Mouse (Mus musculus): ENCODE data around the gene Cfd. TPM values are rescaled to one million over a fixed set of nuclear protein-coding genes. Genes with fewer than 3 reads are reported as not detected.

Gene Cfd
- polyA plus RNA-seq, 1 experiment from 2014 or later: not detected

- H3K4me2 ChIP-seq (replicated peaks; ENCODE audit: low read depth): peak within 1 kb of the TSS; percentile 88
- peaks cover under 1% of the 10 kb centered on the region; the same call in 1 of the 2 replicates for H3K36me3 ChIP-seq (ENCODE audit: control insufficient read depth, insufficient read depth, low read length)
- no peak; the same call in 1 of the 2 replicates for TF ChIP-seq CTCF (IDR thresholded peaks at IDR 0.05; ENCODE audit: low read depth)
- peak; percentile 85 for TF ChIP-seq EP300 (optimal IDR thresholded peaks at IDR 0.05)
- H3K27ac ChIP-seq (replicated peaks): peak within 1 kb of the TSS; percentile 88
- under 1% methylated on average over 62 of the region's 63 CpGs for WGBS
- no peaks in the 10 kb centered on the region for H3K27me3 ChIP-seq (ENCODE audit: control insufficient read depth, insufficient read depth, low read length)
- H3K4me1 ChIP-seq (replicated peaks; ENCODE audit: control insufficient read depth, insufficient read depth): 0 out of 2 replicates have a peak, but pooled peaks cover 5% of the 10 kb centered on the region
- peak; percentile 96 for DNase-seq (ENCODE audit: low spot score)
- peak within 1 kb of the TSS; percentile 87 for H3K9ac ChIP-seq (ENCODE audit: low read length)
- ATAC-seq (ENCODE audit: low FRiP score, low TSS enrichment): peak; percentile 85
- H3K9me3 ChIP-seq (ENCODE audit: control insufficient read depth, low read length): no peaks in the 10 kb centered on the region
- H3K4me3 ChIP-seq (ENCODE audit: low read depth, low read length): peak within 1 kb of the TSS; percentile 96
Observed at GRCm38 (mm10) chr10:79926491-79927323, 36.1 kb downstream of the Cfd start, which contains the start of gene Arid3a. Gene Arid3a (plus strand): TSS chr10:79927043.

GRCm38 (mm10) chr10:79927324-79928029, 36.8 kb downstream of the Cfd start:
- peak overlapping the region; percentile 87 for H3K9ac ChIP-seq (ENCODE audit: low read length)
- DNase-seq (ENCODE audit: low spot score) (peak; percentile 73), ATAC-seq (ENCODE audit: low FRiP score, low TSS enrichment) (peak; percentile 24)
- H3K27me3 ChIP-seq (ENCODE audit: control insufficient read depth, insufficient read depth, low read length): no peaks in the 10 kb centered on the region
- peaks cover 7% of the 10 kb centered on the region; the same call in 1 of the 2 replicates for H3K4me1 ChIP-seq (replicated peaks; ENCODE audit: control insufficient read depth, insufficient read depth)
- under 1% methylated on average over 54 of the region's 54 CpGs for WGBS
- H3K27ac ChIP-seq (replicated peaks): peak overlapping the region; percentile 88
- H3K9me3 ChIP-seq (ENCODE audit: control insufficient read depth, low read length): no peaks in the 10 kb centered on the region
- peaks cover 2% of the 10 kb centered on the region; the same call in 1 of the 2 replicates for H3K36me3 ChIP-seq (ENCODE audit: control insufficient read depth, insufficient read depth, low read length)
- peak overlapping the region; percentile 88 for H3K4me2 ChIP-seq (replicated peaks; ENCODE audit: low read depth)
- no peak; the same call in none of the 2 replicates for TF ChIP-seq CTCF (IDR thresholded peaks at IDR 0.05; ENCODE audit: low read depth)
- TF ChIP-seq EP300 (optimal IDR thresholded peaks at IDR 0.05): no peak
- peak overlapping the region; percentile 96 for H3K4me3 ChIP-seq (ENCODE audit: low read depth, low read length)

GRCm38 (mm10) chr10:79928030-79928694, 37.5 kb downstream of the Cfd start:
- peak overlapping the region; percentile 88 for H3K4me2 ChIP-seq (replicated peaks; ENCODE audit: low read depth)
- H3K9ac ChIP-seq (ENCODE audit: low read length): peak overlapping the region; percentile 87
- no peaks in the 10 kb centered on the region for H3K27me3 ChIP-seq (ENCODE audit: control insufficient read depth, insufficient read depth, low read length)
- peaks cover 11% of the 10 kb centered on the region for H3K4me1 ChIP-seq (replicated peaks; ENCODE audit: control insufficient read depth, insufficient read depth)
- DNase-seq (ENCODE audit: low spot score) (peak; percentile 53), ATAC-seq (ENCODE audit: low FRiP score, low TSS enrichment) (no peak)
- H3K36me3 ChIP-seq (ENCODE audit: control insufficient read depth, insufficient read depth, low read length): peaks cover 2% of the 10 kb centered on the region; the same call in 1 of the 2 replicates
- peak overlapping the region; percentile 96 for H3K4me3 ChIP-seq (ENCODE audit: low read depth, low read length)
- peak overlapping the region; percentile 88 for H3K27ac ChIP-seq (replicated peaks)
- 1% methylated on average over 26 of the region's 29 CpGs for WGBS
- no peaks in the 10 kb centered on the region for H3K9me3 ChIP-seq (ENCODE audit: control insufficient read depth, low read length)
- TF ChIP-seq EP300 (optimal IDR thresholded peaks at IDR 0.05): no peak
- TF ChIP-seq CTCF (IDR thresholded peaks at IDR 0.05; ENCODE audit: low read depth): no peak

- H3K36me3 ChIP-seq (ENCODE audit: control insufficient read depth, insufficient read depth, low read length): peaks cover 2% of the 10 kb centered on the region; the same call in 1 of the 2 replicates
- peak overlapping the region; percentile 96; the same call in 1 of the 2 replicates for H3K4me3 ChIP-seq (ENCODE audit: low read depth, low read length)
- no peaks in the 10 kb centered on the region for H3K9me3 ChIP-seq (ENCODE audit: control insufficient read depth, low read length)
- 29% methylated on average over 9 of the region's 9 CpGs for WGBS
- DNase-seq (ENCODE audit: low spot score): no peak
- TF ChIP-seq EP300 (optimal IDR thresholded peaks at IDR 0.05) (no peak), CTCF (IDR thresholded peaks at IDR 0.05; ENCODE audit: low read depth) (no peak)
- H3K9ac ChIP-seq (ENCODE audit: low read length): no peak overlapping the region
- no peak for ATAC-seq (ENCODE audit: low FRiP score, low TSS enrichment)
- peak overlapping the region; percentile 88 for H3K4me2 ChIP-seq (replicated peaks; ENCODE audit: low read depth)
- H3K27me3 ChIP-seq (ENCODE audit: control insufficient read depth, insufficient read depth, low read length): no peaks in the 10 kb centered on the region
- H3K4me1 ChIP-seq (replicated peaks; ENCODE audit: control insufficient read depth, insufficient read depth): peaks cover 19% of the 10 kb centered on the region
- 0 out of 2 replicates have a peak overlapping the region, but pooled peaks have one; percentile 40 for H3K27ac ChIP-seq (replicated peaks)
Observed at GRCm38 (mm10) chr10:79928907-79929701, 38.5 kb downstream of the Cfd start.
